Mouse (Mus musculus) right cerebral cortex, adult 18-20 months (tissue): ENCODE measurements around the gene B130006D01Rik.
"Not testable (repeated sequence)": the region's sequence is repeated elsewhere in the genome, so short reads cannot be mapped to it uniquely, and the experiment has no call there.

Source experiments
- DNase-seq: peaks from one replicate; pipeline ENCODE4 v3.0.0; 2022; ENCODE audit warnings: mixed read lengths

Gene B130006D01Rik

GRCm38 (mm10) chr11:95713811-95714241, 9.6 kb upstream of the B130006D01Rik start:
- DNase-seq, result no peak

DNA sequence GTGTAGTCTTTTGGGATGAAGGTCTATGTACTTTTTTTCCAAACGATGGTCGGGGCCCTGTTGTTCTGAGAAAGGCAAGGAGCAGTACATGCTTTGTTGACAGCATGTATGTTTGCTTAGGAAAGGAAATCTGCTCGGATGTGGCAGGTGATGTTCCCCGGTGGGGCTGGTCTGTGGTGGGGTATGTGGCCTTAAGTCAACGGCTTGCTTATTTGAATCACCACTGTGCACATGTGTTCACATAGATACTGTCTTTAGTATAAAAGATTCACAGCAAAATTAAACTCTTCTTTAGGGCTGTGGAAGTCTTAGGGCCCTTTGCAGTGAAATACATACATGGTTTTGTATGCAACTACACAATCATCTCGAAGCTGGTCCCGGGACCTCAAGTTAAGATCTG, 9.0 kb upstream of the B130006D01Rik start:
- no peak for DNase-seq

DNA sequence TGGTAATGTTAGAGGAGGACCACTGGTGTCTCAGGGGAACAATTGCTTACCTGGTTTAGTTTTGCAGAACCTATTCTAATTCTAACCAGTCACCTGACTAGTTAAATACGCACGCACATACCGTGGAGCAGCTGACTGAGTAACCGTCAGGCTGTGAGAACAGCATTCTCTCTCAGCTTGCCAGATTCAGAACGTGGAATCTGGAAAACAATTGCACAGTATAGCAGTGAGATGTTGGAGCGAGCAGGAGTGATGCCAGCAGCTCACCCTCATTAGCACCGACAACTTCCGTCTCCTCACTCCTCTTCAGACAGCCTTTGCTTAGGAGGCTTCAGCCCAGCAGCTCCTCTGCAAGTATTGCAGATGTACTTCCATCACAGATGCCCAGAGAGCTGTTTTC, 7.3 kb upstream of the B130006D01Rik start:
- DNase-seq, result peak; percentile 15

- DNase-seq, result no peak
These were observed 4.0 kb upstream of the B130006D01Rik start for GRCm38 (mm10) chr11:95719356-95719755.

DNA sequence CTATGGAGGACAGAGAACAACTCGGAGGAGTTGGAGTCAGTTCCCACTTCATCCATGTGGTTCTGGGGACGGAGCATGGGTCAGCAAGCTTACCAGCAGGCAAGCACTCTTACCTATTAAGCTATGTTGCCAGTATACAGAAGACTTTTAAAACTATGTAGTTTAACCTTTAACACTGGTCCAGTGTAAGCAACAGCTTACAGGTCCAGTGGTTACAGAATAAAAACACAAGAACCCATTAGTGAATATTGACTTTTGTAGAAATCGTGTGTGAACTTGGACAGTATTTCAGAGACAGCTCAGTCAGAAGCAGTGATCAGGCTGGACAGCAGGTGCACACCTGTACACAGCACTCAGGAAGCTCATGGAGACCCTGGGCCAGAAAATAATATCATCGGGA, 1.1 kb downstream of the B130006D01Rik start:
- DNase-seq, result no peak

DNA sequence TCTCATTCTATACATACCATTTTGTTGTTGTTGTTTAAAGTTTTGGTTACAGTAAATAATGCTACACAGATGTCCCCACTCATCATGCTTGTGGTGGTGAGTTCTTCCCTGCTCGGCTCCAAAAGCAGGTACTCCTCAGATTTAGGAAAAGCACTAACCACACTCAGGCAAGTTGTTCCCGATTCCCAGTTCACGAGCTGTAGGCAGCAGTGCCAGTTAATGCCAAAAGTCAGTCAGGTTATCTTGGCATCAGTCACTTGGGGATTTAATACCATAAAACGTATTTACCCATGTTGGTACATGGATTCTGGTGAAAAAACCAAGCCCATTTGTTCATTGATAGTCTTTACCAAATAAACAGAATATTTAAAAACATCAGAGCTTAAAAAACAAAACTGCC, 2.8 kb downstream of the B130006D01Rik start:
- no peak for DNase-seq

DNA sequence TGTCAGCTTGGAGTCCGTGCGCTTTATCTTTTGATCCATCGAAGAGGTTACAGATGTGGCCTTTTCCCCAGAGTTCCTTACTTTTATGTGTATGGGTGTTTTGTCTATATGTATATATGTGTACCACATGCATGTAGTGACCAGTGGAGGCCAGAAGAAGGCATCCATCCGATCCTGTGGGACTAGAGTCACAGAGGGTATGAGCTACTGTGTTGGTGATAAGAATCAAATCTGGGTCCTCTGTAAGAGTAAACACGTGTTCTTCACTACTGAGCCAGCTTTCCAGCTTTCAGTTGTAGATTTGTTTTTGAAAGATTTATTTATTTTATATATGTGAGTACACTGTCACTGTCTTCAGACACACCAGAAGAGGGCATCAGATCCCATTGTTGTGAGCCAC, 4.6 kb downstream of the B130006D01Rik start:
- DNase-seq, result no peak

DNA sequence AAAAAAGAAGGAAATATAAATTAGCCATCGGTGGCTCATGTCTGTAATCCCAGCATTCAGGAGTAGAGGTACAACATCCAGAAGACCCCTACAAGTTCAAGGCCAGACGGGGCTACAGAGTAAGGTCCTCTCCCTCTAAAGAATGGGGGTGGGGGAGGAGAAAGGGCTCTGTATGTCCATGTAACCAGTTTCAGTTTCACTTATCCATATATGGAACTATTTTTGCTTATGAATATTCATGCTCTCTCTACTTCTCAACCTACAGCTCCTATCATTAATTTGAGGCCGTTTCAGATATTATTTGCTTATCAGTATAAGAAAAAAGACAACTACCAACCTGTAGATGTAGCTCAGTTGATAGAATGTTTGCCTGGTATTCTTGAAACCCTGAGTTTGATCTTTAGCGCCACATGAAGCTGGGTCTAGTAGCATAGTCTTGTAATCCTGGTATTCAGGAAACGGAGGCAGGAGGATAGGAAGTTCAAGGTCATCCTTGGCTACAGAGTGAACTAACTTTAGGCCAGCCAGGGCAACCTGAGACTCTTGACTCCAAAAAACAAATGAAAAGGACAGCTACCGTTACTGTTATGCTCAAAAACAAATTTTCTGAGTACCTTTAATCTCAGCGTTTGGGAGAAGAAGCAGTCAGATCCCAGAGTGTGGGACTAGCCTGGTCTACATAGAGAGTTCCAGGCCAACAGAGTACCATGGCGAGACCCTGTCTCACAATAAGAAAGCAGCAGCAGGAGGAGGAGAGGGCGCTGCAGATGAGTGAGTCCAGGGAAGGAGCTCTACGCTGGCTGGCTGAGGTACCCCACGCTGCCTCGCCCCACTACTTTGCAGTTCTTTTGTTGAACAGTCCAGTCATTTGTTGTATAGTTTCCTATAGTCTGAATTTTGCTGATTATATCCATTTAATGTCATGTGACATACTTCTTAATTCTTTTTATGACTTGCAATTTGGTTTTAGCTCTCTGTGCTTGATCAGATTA, 5.8 kb downstream of the B130006D01Rik start:
- no peak for DNase-seq

DNA sequence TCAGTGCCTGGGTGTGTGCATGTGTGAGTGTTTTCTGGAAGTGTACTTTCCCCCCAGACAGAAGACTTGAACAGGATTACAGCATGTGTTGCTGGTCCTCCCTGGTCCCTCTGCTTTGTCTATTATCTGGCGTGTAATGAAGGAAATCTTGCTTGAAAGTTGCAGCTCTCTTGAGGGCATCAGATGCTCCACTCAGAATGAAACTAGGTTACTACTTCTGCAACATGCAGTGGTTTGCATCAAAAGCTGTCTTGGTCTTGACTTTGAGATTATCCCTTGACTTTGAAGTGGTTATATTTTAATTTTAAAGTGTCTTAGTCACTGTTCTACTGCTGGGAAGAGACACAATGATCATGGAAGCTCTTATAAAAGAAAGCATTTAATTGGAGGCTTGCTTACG, 11.1 kb downstream of the B130006D01Rik start:
- DNase-seq, result no peak

DNA sequence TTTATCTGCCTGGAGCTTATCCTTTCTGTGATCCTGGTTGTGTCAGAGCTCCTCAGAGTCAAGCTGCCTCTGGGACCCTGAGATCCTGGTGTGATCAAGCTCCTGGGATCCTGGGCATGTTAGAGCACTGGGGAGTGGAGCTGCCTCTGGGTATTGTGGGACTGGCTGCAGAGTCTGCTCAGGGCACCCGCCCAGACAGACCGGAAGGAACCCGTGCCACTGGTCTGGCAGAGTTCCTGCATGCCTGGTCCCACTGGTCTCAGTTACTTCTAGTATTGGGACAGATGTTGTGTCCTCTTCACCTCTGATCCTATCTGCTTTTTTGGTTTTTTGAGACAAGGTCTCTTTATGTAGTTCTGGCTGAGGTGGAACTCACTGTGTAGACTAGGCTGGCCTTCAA, 14.4 kb downstream of the B130006D01Rik start:
- no peak for DNase-seq

GRCm38 (mm10) chr11:95744521-95744920, 21.1 kb downstream of the B130006D01Rik start:
- no peak for DNase-seq

- no peak for DNase-seq
These were observed 23.4 kb downstream of the B130006D01Rik start for GRCm38 (mm10) chr11:95746821-95747220.

DNA sequence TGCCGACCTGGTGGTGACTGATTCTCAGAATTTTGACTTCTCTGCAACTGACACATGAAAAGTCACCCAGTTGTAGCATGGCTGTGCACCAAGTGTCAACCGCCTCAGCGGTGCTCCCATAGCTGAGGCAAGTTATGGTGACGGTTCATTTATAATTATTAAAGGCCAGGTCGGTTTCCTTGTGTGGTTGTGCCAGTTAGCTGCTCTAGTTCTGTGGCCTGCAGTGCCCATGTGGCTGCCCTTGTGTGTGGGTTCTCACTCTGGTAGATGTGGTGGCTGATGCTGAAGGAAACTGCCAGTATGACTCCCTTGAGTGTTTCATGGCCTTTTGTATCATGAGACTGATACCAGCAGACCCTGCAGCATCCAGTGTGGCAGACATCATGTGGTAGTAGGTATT, 24.9 kb downstream of the B130006D01Rik start:
- DNase-seq, result no peak

- DNase-seq, result no peak
These were observed 26.2 kb downstream of the B130006D01Rik start for GRCm38 (mm10) chr11:95749619-95750018.

DNA sequence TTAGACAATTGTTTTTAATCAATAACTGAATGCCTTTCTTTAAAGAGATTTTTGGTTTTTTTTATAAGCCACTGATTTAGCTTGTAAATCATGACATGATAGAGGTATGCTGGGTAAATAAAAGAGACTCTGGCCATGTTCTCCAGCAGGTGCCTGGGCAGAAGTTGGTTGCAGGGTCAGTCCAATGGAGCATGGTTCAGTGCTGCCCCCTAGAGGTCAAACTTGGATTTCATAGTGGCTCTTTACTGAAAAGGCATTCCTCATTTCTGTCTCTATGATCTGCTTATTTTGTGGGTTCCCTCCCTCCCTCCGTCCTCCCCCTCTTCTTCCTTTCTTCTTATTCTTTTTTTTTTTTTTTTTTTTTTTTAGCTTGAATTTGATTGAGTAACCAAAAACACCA, 27.6 kb downstream of the B130006D01Rik start:
- peak; percentile 58 for DNase-seq

DNA sequence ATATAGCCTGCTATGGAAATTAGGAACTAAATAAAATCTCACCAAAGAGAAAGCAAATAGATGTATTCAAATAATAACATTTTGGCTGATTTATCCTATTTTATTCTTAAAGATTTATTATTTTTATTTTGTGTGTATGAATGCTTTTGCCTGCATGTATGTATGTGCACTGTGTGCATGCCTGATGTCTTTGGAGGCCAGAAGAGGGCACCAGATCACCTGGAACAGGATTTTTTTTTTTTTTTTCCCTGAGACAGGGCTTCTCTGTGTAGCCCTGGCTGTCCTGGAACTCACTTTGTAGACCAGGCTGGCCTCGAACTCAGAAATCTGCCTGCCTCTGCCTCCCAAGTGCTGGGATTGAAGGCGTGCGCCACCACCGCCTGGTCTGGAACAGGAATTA, 31.8 kb downstream of the B130006D01Rik start:
- DNase-seq, result not testable (repeated sequence)

GRCm38 (mm10) chr11:95760521-95760920, 37.1 kb downstream of the B130006D01Rik start:
- DNase-seq, result no peak

- DNase-seq, result no peak
These were observed 39.6 kb downstream of the B130006D01Rik start for GRCm38 (mm10) chr11:95762996-95763395.

DNA sequence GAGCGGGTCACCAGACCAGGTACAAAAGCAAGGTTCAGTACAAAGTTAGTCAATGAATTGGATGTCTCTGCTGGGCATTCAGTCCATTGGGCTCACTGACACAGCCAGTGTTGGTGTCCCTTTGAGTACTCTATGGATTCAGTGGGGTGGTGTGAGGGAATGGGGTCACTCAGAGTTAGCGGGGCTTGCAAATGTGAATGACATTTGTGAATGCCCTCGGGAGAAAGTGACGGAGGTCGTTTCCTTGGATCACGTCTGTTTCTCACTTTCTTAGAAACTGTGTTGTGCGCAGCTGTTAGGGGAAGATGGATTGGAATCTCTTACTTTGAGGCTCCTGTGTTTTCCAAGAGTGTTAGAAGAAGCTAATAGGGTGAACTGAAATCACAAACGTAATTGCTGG, 41.4 kb downstream of the B130006D01Rik start:
- DNase-seq, result no peak

- DNase-seq, result no peak
These were observed 41.9 kb downstream of the B130006D01Rik start for GRCm38 (mm10) chr11:95765334-95765733.

- DNase-seq, result no peak
These were observed 44.9 kb downstream of the B130006D01Rik start for GRCm38 (mm10) chr11:95768244-95768643.

DNA sequence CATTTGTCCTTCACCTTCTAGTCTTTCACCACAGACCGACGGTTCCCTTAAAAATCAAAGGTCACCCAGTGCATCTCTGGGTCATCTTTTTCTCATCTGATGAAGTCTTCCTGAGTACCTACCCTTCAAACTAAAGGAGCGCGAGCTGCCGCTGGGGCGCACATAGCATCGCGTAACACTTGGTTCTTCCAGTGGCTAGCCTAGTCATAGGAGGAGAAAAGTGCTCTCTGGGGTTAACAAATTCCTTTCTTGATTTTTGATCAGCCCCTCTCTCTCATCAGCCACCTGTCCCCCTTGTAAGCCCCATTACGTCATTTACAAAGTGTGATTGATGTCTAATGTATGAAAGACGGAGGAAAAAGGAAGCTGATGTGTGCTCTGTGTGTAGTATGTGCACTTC, 45.8 kb downstream of the B130006D01Rik start:
- DNase-seq, result no peak

DNA sequence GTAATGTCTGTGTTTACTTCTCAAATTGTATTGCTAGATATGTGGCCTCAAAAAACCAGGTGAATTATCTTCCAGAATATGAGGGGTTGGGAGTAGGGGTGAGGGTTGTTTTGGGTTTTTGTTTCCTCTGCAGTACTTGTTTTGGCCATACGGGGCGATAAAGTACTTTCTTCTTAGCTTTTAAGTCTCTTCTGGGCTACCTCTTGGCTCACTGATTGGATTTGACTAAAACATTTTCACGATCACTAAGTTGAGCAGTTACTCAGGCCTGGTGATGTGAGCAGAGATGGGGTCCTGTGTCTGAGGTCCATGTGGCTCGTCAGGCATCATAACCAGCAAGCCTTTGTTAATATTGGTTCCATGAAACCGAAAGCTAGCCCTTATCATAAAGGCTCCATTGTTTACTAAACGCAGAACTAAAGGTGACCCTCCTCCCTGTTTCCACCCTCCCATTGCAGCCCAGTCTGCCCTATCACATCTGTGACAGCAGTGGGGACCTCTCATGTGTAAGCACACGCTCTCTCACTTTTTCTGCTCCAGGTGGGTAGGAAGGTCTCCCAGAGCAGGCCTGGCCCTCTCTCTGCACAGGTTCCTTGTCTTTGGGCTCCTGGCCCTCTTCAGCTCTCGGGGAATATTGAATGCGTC, 47.5 kb downstream of the B130006D01Rik start:
- no peak for DNase-seq

- no peak for DNase-seq
These were observed 48.3 kb downstream of the B130006D01Rik start for GRCm38 (mm10) chr11:95771665-95772064.
